Mouse (Mus musculus): Measurements from ENCODE around the gene Bmp4. TPM values are rescaled to one million over a fixed set of nuclear protein-coding genes. Genes with fewer than 3 reads are reported as not detected.

The Bmp4 gene
- total and polyA plus RNA-seq, 3 experiments = 0.05 TPM; not detected in 2

GRCm38 (mm10) chr14:46357696-46358095, 32.8 kb downstream of the Bmp4 start:
- no peaks in the 10 kb centered on the region for H3K4me1 ChIP-seq (ENCODE audit: insufficient read depth, low read depth, low read length)
- no peak overlapping the region for H3K4me3 ChIP-seq (ENCODE audit: low read depth, low read length)
- DNase-seq (ENCODE audit: low spot score) (no peak), ATAC-seq (ENCODE audit: extremely low read depth, insufficient number of reproducible peaks, low FRiP score, poor library complexity, severe bottlenecking) (no peak)
- TF ChIP-seq POLR2AphosphoS5 (IDR thresholded peaks at IDR 0.05; ENCODE audit: insufficient replicate concordance, low read depth, low read length) = no peak
- no peak for TF ChIP-seq CTCF (IDR thresholded peaks at IDR 0.05; ENCODE audit: low read depth, low read length)
- TF ChIP-seq GATA2 (IDR thresholded peaks at IDR 0.05; ENCODE audit: borderline replicate concordance, low read depth, low read length) = no peak
- TF ChIP-seq GATA1 (IDR thresholded peaks at IDR 0.05; ENCODE audit: borderline replicate concordance, low read length) = no peak
- TF ChIP-seq TAL1 (conservative IDR thresholded peaks at IDR 0.05; ENCODE audit: low read depth, low read length) = no peak
- H3K27me3 ChIP-seq (ENCODE audit: insufficient read depth, low read length) = peaks cover 17% of the 10 kb centered on the region
- no peaks in the 10 kb centered on the region for H3K36me3 ChIP-seq (replicated peaks)
- no peaks in the 10 kb centered on the region for H3K9me3 ChIP-seq (replicated peaks)

- ATAC-seq (ENCODE audit: extremely low read depth, insufficient number of reproducible peaks, low FRiP score, poor library complexity, severe bottlenecking) (no peak), DNase-seq (ENCODE audit: low spot score) (no peak)
- H3K4me1 ChIP-seq (ENCODE audit: insufficient read depth, low read depth, low read length) = no peaks in the 10 kb centered on the region
- TF ChIP-seq POLR2AphosphoS5 (IDR thresholded peaks at IDR 0.05; ENCODE audit: insufficient replicate concordance, low read depth, low read length) = no peak
- TF ChIP-seq GATA1 (IDR thresholded peaks at IDR 0.05; ENCODE audit: borderline replicate concordance, low read length) = no peak
- TF ChIP-seq TAL1 (conservative IDR thresholded peaks at IDR 0.05; ENCODE audit: low read depth, low read length) = no peak
- no peak for TF ChIP-seq CTCF (IDR thresholded peaks at IDR 0.05; ENCODE audit: low read depth, low read length)
- TF ChIP-seq GATA2 (IDR thresholded peaks at IDR 0.05; ENCODE audit: borderline replicate concordance, low read depth, low read length) = no peak
- H3K9me3 ChIP-seq (replicated peaks) = no peaks in the 10 kb centered on the region
- peaks cover 17% of the 10 kb centered on the region for H3K27me3 ChIP-seq (ENCODE audit: insufficient read depth, low read length)
- H3K36me3 ChIP-seq (replicated peaks) = no peaks in the 10 kb centered on the region
- H3K4me3 ChIP-seq (ENCODE audit: low read depth, low read length) = no peak overlapping the region
These were observed 33.2 kb downstream of the Bmp4 start for GRCm38 (mm10) chr14:46357286-46357685.

GRCm38 (mm10) chr14:46344750-46345149, 45.7 kb downstream of the Bmp4 start:
- Histone ChIP-seq H3K4me1 (ENCODE audit: insufficient read depth, low read depth, low read length) (no peaks in the 10 kb centered on the region), H3K27me3 (ENCODE audit: insufficient read depth, low read length) (no peaks in the 10 kb centered on the region; the same call in 1 of the 2 replicates), H3K9me3 (replicated peaks) (peaks cover 5% of the 10 kb centered on the region; the same call in 1 of the 2 replicates), H3K4me3 (ENCODE audit: low read depth, low read length) (no peak overlapping the region), H3K36me3 (replicated peaks) (no peaks in the 10 kb centered on the region)
- ATAC-seq (ENCODE audit: extremely low read depth, insufficient number of reproducible peaks, low FRiP score, poor library complexity, severe bottlenecking) (no peak), DNase-seq (ENCODE audit: low spot score) (no peak)
- no peak for TF ChIP-seq POLR2AphosphoS5 (IDR thresholded peaks at IDR 0.05; ENCODE audit: insufficient replicate concordance, low read depth, low read length)
- no peak for TF ChIP-seq TAL1 (conservative IDR thresholded peaks at IDR 0.05; ENCODE audit: low read depth, low read length)
- no peak for TF ChIP-seq CTCF (IDR thresholded peaks at IDR 0.05; ENCODE audit: low read depth, low read length)
- TF ChIP-seq GATA1 (IDR thresholded peaks at IDR 0.05; ENCODE audit: borderline replicate concordance, low read length) = no peak
- TF ChIP-seq GATA2 (IDR thresholded peaks at IDR 0.05; ENCODE audit: borderline replicate concordance, low read depth, low read length) = no peak

GRCm38 (mm10) chr14:46338801-46339200, 51.7 kb downstream of the Bmp4 start:
- no peak for DNase-seq (ENCODE audit: low spot score)
- Histone ChIP-seq H3K36me3 (replicated peaks) (no peaks in the 10 kb centered on the region), H3K4me3 (ENCODE audit: low read depth, low read length) (no peak overlapping the region), H3K27me3 (ENCODE audit: insufficient read depth, low read length) (no peaks in the 10 kb centered on the region), H3K9me3 (replicated peaks) (no peaks in the 10 kb centered on the region), H3K4me1 (ENCODE audit: insufficient read depth, low read depth, low read length) (no peaks in the 10 kb centered on the region)
- TF ChIP-seq GATA1 (IDR thresholded peaks at IDR 0.05; ENCODE audit: borderline replicate concordance, low read length) (no peak), TAL1 (conservative IDR thresholded peaks at IDR 0.05; ENCODE audit: low read depth, low read length) (no peak)
- ATAC-seq (ENCODE audit: extremely low read depth, insufficient number of reproducible peaks, low FRiP score, poor library complexity, severe bottlenecking) = no peak

Other genes with a start within 250 kb of the Bmp4 start
- gene Gm15217, start 11.3 kb downstream of the Bmp4 start, total RNA-seq (2014; fragmentation: Nextera tagmentation) = not detected in 2 replicates
- not detected in 2 replicates for gene Gm15217, start 11.3 kb downstream of the Bmp4 start, total RNA-seq (2017)
- gene Gm15217, start 11.3 kb downstream of the Bmp4 start, polyA plus RNA-seq (2012) = not detected in 2 replicates